In genomic region chr9:45421209-45421608, GRCm38 (mm10) we compare ENCODE assay signal across 10 mouse cellular contexts. TPM values are rescaled to one million over a fixed set of nuclear protein-coding genes. Genes with fewer than 3 reads are reported as not detected.
DNase-seq lines count a peak whose midpoint lies in the region; ATAC-seq lines count a peak whose summit lies in the region.
"Had no signal": no experiment of that assay in that cellular context is flagged by ENCODE, and none has a peak within 500 bp of the region (broad histone marks: within the 10 kb centered on the region; RNA-seq: fewer than 3 reads in every experiment).

No protein-coding gene starts in this region.

- peak; percentile 22 for DNase-seq in embryonic facial prominence, embryonic 11.5 days (ENCODE audit: low spot score)
- no peak for DNase-seq in embryonic facial prominence, embryonic 10.5 days (ENCODE audit: low spot score)
- peak; percentile 34 for DNase-seq in limb, embryonic 11.5 days (ENCODE audit: low spot score)
- DNase-seq in limb, embryonic 10.5 days (ENCODE audit: low spot score), result no peak
- DNase-seq in ES-CJ7 (ENCODE audit: low read depth, low spot score), result peak; percentile 66
- peak; percentile 52 for DNase-seq in naive thymus-derived CD4-positive, alpha-beta T cell, adult 2 months (ENCODE audit: low read depth)
- no peak for DNase-seq in adrenal gland, postnatal 25 days
- DNase-seq in spleen, postnatal 14 days (ENCODE audit: low spot score in 2 of 2), result no peak

- WGBS in embryonic facial prominence, embryonic 11.5 days, result 60% methylated on average over 8 of the region's 8 CpGs
- 61% methylated on average over 8 of the region's 8 CpGs for WGBS in embryonic facial prominence, embryonic 10.5 days
- WGBS in limb, embryonic 11.5 days, result 61% methylated on average over 8 of the region's 8 CpGs
- WGBS in limb, embryonic 10.5 days, result 63% methylated on average over 8 of the region's 8 CpGs

- no peak overlapping the region for H3K27ac ChIP-seq in embryonic facial prominence, embryonic 11.5 days (replicated peaks; ENCODE audit: low read depth, low read length)
- H3K27ac ChIP-seq in embryonic facial prominence, embryonic 10.5 days (replicated peaks), result no peak overlapping the region
- no peak overlapping the region for H3K27ac ChIP-seq in limb, embryonic 11.5 days (replicated peaks; ENCODE audit: low read depth, low read length)
- no peak overlapping the region for H3K27ac ChIP-seq in limb, embryonic 10.5 days
- H3K27ac ChIP-seq: embryonic facial prominence, embryonic 13.5 days had no signal

- no peak overlapping the region for H3K4me2 ChIP-seq in embryonic facial prominence, embryonic 11.5 days (ENCODE audit: low read depth, low read length)
- H3K4me2 ChIP-seq in limb, embryonic 11.5 days (ENCODE audit: low read depth, severe bottlenecking), result no peak overlapping the region
- H3K4me2 ChIP-seq: embryonic facial prominence, embryonic 13.5 days; heart, embryonic 12.5 days had no signal

- H3K4me1 ChIP-seq in embryonic facial prominence, embryonic 11.5 days (ENCODE audit: control insufficient read depth, insufficient read depth, low read length), result no peaks in the 10 kb centered on the region
- H3K4me1 ChIP-seq in embryonic facial prominence, embryonic 10.5 days, result no peaks in the 10 kb centered on the region
- H3K4me1 ChIP-seq in limb, embryonic 11.5 days (ENCODE audit: control insufficient read depth, insufficient read depth, low read length), result no peaks in the 10 kb centered on the region
- H3K4me1 ChIP-seq in limb, embryonic 10.5 days, result no peaks in the 10 kb centered on the region
- H3K4me1 ChIP-seq: embryonic facial prominence, embryonic 13.5 days; heart, embryonic 12.5 days had no signal

- H3K9ac ChIP-seq in embryonic facial prominence, embryonic 11.5 days (replicated peaks; ENCODE audit: low read length), result no peak overlapping the region
- H3K9ac ChIP-seq in limb, embryonic 11.5 days (ENCODE audit: low read length), result no peak overlapping the region
- H3K9ac ChIP-seq: embryonic facial prominence, embryonic 13.5 days; heart, embryonic 12.5 days had no signal

- no peak overlapping the region for H3K4me3 ChIP-seq in embryonic facial prominence, embryonic 11.5 days (ENCODE audit: low read depth, low read length)
- no peak overlapping the region for H3K4me3 ChIP-seq in embryonic facial prominence, embryonic 10.5 days
- no peak overlapping the region for H3K4me3 ChIP-seq in limb, embryonic 11.5 days (ENCODE audit: low read depth, low read length)
- H3K4me3 ChIP-seq in limb, embryonic 10.5 days, result no peak overlapping the region
- H3K4me3 ChIP-seq: embryonic facial prominence, embryonic 13.5 days; heart, embryonic 12.5 days had no signal

- H3K27me3 ChIP-seq in embryonic facial prominence, embryonic 11.5 days (ENCODE audit: control insufficient read depth, insufficient read depth, low read length), result no peaks in the 10 kb centered on the region
- peaks cover 15% of the 10 kb centered on the region for H3K27me3 ChIP-seq in embryonic facial prominence, embryonic 10.5 days (replicated peaks; ENCODE audit: low read depth, poor library complexity, severe bottlenecking)
- H3K27me3 ChIP-seq in limb, embryonic 11.5 days (ENCODE audit: control insufficient read depth, insufficient read depth, low read length), result no peaks in the 10 kb centered on the region
- H3K27me3 ChIP-seq in limb, embryonic 10.5 days (ENCODE audit: low read depth, poor library complexity, severe bottlenecking), result peaks cover 6% of the 10 kb centered on the region; the same call in 1 of the 2 replicates

- no peaks in the 10 kb centered on the region for H3K36me3 ChIP-seq in embryonic facial prominence, embryonic 11.5 days (replicated peaks; ENCODE audit: control insufficient read depth, insufficient read depth, low read depth, low read length)
- H3K36me3 ChIP-seq in embryonic facial prominence, embryonic 10.5 days (replicated peaks), result no peaks in the 10 kb centered on the region
- H3K36me3 ChIP-seq in limb, embryonic 11.5 days (ENCODE audit: control insufficient read depth, insufficient read depth, low read length), result no peaks in the 10 kb centered on the region
- no peaks in the 10 kb centered on the region for H3K36me3 ChIP-seq in limb, embryonic 10.5 days
- H3K36me3 ChIP-seq: embryonic facial prominence, embryonic 13.5 days; heart, embryonic 12.5 days had no signal

- no peak for ATAC-seq in embryonic facial prominence, embryonic 11.5 days (replicated peaks; ENCODE audit: insufficient number of reproducible peaks, low FRiP score, low TSS enrichment, low read depth)
- ATAC-seq in limb, embryonic 11.5 days (ENCODE audit: insufficient number of reproducible peaks, low FRiP score, low TSS enrichment, low read depth), result no peak

- no peaks in the 10 kb centered on the region for H3K9me3 ChIP-seq in embryonic facial prominence, embryonic 11.5 days (replicated peaks; ENCODE audit: control insufficient read depth, low read length)
- H3K9me3 ChIP-seq in embryonic facial prominence, embryonic 10.5 days, result no peaks in the 10 kb centered on the region
- H3K9me3 ChIP-seq in limb, embryonic 11.5 days (ENCODE audit: control insufficient read depth, low read length), result no peaks in the 10 kb centered on the region
- H3K9me3 ChIP-seq in limb, embryonic 10.5 days (replicated peaks), result no peaks in the 10 kb centered on the region
- H3K9me3 ChIP-seq: embryonic facial prominence, embryonic 13.5 days; heart, embryonic 12.5 days had no signal

RNA-seq across cellular contexts. Expression of gene Dscaml1, which starts 5.2 kb away (rescaled TPM):
- polyA plus RNA-seq in embryonic facial prominence, embryonic 11.5 days (2014; fragmentation: Nextera tagmentation; extraction: Ambion mirVana), result 0.76 and 0.86 TPM in 2 replicates
- 0.50 and 0.67 TPM in 2 replicates for polyA plus RNA-seq in embryonic facial prominence, embryonic 10.5 days (2016; fragmentation: Nextera tagmentation; extraction: Ambion mirVana)
- 0.11 and 0.44 TPM in 2 replicates for polyA plus RNA-seq in limb, embryonic 11.5 days (2014; fragmentation: Nextera tagmentation; extraction: Ambion mirVana)
- polyA plus RNA-seq in limb, embryonic 10.5 days (2016; fragmentation: Nextera tagmentation; extraction: Ambion mirVana), result 0.15 and 0.30 TPM in 2 replicates
- total RNA-seq in adrenal gland, postnatal 25 days (2021), result 0.62 and 1.5 TPM in 2 replicates

RNA-seq across cellular contexts. Expression of gene Fxyd2, which starts 21.7 kb away (rescaled TPM):
- 1.7 and 1.9 TPM in 2 replicates for polyA plus RNA-seq in embryonic facial prominence, embryonic 11.5 days (2014; fragmentation: Nextera tagmentation; extraction: Ambion mirVana)
- polyA plus RNA-seq in embryonic facial prominence, embryonic 10.5 days (2016; fragmentation: Nextera tagmentation; extraction: Ambion mirVana), result 0.76 and 1.1 TPM in 2 replicates
- 0.56 and 0.91 TPM in 2 replicates for polyA plus RNA-seq in limb, embryonic 11.5 days (2014; fragmentation: Nextera tagmentation; extraction: Ambion mirVana)
- 0.69 and 0.84 TPM in 2 replicates for polyA plus RNA-seq in limb, embryonic 10.5 days (2016; fragmentation: Nextera tagmentation; extraction: Ambion mirVana)
- 2.9 and 3.4 TPM in 2 replicates for total RNA-seq in adrenal gland, postnatal 25 days (2021)

RNA-seq across cellular contexts. Expression of gene Fxyd6, which starts 51.2 kb away (rescaled TPM):
- polyA plus RNA-seq in embryonic facial prominence, embryonic 11.5 days (2014; fragmentation: Nextera tagmentation; extraction: Ambion mirVana), result 83.0 and 93.1 TPM in 2 replicates
- polyA plus RNA-seq in embryonic facial prominence, embryonic 10.5 days (2016; fragmentation: Nextera tagmentation; extraction: Ambion mirVana), result 128 and 131 TPM in 2 replicates
- 74.7 and 84.9 TPM in 2 replicates for polyA plus RNA-seq in limb, embryonic 11.5 days (2014; fragmentation: Nextera tagmentation; extraction: Ambion mirVana)
- polyA plus RNA-seq in limb, embryonic 10.5 days (2016; fragmentation: Nextera tagmentation; extraction: Ambion mirVana), result 97.6 and 110 TPM in 2 replicates
- 153 and 178 TPM in 2 replicates for total RNA-seq in adrenal gland, postnatal 25 days (2021)

Comparison
In these comparisons a context has a peak if more than half of its experiments do, and no peak if none do; other contexts are left out.
1. DNase-seq: peak in embryonic facial prominence, embryonic 11.5 days (single experiment), limb, embryonic 11.5 days (single experiment), ES-CJ7 (single experiment) and naive thymus-derived CD4-positive, alpha-beta T cell, adult 2 months (single experiment); none in embryonic facial prominence, embryonic 10.5 days (single experiment), limb, embryonic 10.5 days (single experiment), adrenal gland, postnatal 25 days (single experiment) and spleen, postnatal 14 days (0 of 2).